Mouse (Mus musculus) heart, postnatal 0 days (tissue): ENCODE measurements around the gene Mmp25.

Experiments used
- CTCF ChIP-seq: IDR thresholded peaks from 2 replicates; pipeline ENCODE4 v1.5.1; 2016; ENCODE audit warnings: antibody characterized with exemption, control low read depth, low read depth
- EP300 ChIP-seq: IDR thresholded peaks from 2 replicates; pipeline ENCODE4 v1.6.1; 2016; ENCODE audit warnings: antibody characterized with exemption, low read depth

DNA sequence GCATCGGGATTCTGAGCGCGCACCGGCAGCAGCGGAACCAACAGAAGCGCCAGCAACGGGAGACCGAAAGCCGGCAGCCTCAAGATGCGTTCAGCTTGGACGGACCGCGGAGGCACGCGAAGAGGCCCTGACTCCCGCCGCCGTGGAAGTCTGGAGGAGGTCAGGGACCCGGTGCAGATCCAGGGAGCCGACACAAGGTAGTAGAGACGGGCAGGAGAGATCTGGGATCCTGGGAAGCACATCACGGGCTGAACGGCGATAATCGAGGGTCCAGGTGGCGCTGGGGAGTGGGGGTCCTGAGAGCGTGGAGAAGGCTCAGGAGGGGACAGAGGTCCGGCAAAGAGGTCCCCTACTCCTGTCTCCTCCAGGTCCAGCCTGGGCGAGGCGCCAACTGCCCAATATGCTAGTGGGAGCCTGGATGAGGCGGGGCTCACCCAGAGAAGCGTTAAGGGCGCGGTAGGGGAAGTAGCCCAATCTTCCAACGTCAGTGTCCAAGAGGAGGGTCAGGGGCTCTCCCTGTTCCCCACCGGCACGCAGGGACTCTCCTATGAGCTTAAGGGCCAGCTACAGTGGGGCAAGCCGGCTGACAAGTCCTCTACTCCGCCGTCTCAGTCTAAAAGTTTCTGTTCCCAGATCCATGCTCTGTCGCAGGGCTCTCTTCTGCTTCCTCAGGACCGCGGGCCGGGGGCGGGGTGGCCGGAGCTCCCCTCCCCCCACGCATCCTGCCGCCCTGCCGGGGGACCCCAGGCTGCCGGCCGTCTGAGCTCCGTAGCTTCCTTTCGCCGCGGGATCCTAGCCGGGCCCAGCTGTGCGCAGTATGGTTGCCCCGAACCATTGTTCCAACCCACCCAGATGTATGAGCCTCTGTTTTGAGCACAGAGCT is at the start of gene Mmp25:
- TF ChIP-seq CTCF (no peak), EP300 (no peak)
